Mouse (Mus musculus) embryo, embryonic 11 days (tissue): Measurements from ENCODE around the gene Zc3h10.
"Not testable (repeated sequence)": the region's sequence is repeated elsewhere in the genome, so short reads cannot be mapped to it uniquely, and the experiment has no call there.

Source experiments
- DNase-seq: peaks from one replicate; pipeline ENCODE4 v3.0.0-alpha.2; 2015

The Zc3h10 gene

GRCm38 (mm10) chr10:128550144-128550823 is 2.7 kb upstream of the Zc3h10 start:
- not testable (repeated sequence) for DNase-seq

GRCm38 (mm10) chr10:128549682-128550057 is 2.1 kb upstream of the Zc3h10 start:
- not testable (repeated sequence) for DNase-seq

- peak; percentile 98 for DNase-seq
These were observed 1.5 kb upstream of the Zc3h10 start, which contains the start of gene Rpl41 for GRCm38 (mm10) chr10:128548947-128549681. Gene Rpl41, minus strand, starts transcription at chr10:128549305.

GRCm38 (mm10) chr10:128548051-128548791 is 647 bp upstream of the Zc3h10 start:
- DNase-seq = not testable (repeated sequence)

- no peak for DNase-seq
These were observed 787 bp downstream of the Zc3h10 start for GRCm38 (mm10) chr10:128546787-128547186.

GRCm38 (mm10) chr10:128546361-128546760 is 1.2 kb downstream of the Zc3h10 start:
- DNase-seq = peak; percentile 78

GRCm38 (mm10) chr10:128545570-128545898 is 2.0 kb downstream of the Zc3h10 start:
- DNase-seq = no peak

GRCm38 (mm10) chr10:128544674-128545569 is 2.7 kb downstream of the Zc3h10 start:
- no peak for DNase-seq

- DNase-seq = no peak
These were observed 3.4 kb downstream of the Zc3h10 start for GRCm38 (mm10) chr10:128544151-128544657.

GRCm38 (mm10) chr10:128543100-128543499 is 4.5 kb downstream of the Zc3h10 start:
- no peak for DNase-seq

- DNase-seq = no peak
These were observed 9.2 kb downstream of the Zc3h10 start for GRCm38 (mm10) chr10:128538340-128538870.

GRCm38 (mm10) chr10:128536266-128536940 is 11.2 kb downstream of the Zc3h10 start:
- DNase-seq = peak; percentile 92

- no peak for DNase-seq
These were observed 11.8 kb downstream of the Zc3h10 start for GRCm38 (mm10) chr10:128535624-128536265.

GRCm38 (mm10) chr10:128535206-128535605 is 12.4 kb downstream of the Zc3h10 start:
- DNase-seq = no peak

- no peak for DNase-seq
These were observed 20.9 kb downstream of the Zc3h10 start for GRCm38 (mm10) chr10:128526366-128527356.

- DNase-seq = peak; percentile 98
These were observed 21.8 kb downstream of the Zc3h10 start, which contains the start of gene Esyt1 for GRCm38 (mm10) chr10:128525671-128526308. Gene Esyt1, minus strand, starts transcription at chr10:128525871.

- DNase-seq = peak; percentile 77
These were observed 22.6 kb downstream of the Zc3h10 start for GRCm38 (mm10) chr10:128524732-128525662.
